Mouse (Mus musculus) left cerebral cortex, adult 2 months (tissue): Measurements from ENCODE around the gene Mtmr3. TPM values are rescaled to one million over a fixed set of nuclear protein-coding genes. Genes with fewer than 3 reads are reported as not detected.

Source experiments
- DNase-seq, 2 experiments: peaks; one replicate each; pipeline ENCODE4 v3.0.0; 2021 to 2022; ENCODE audit warnings: low spot score in 2 of 2, mixed read lengths in 1 of 2; ENCODE audit errors: extremely low spot score in 1 of 2
- H3K27ac ChIP-seq: fragments of 200-600 bp; 2 replicates; pipeline ENCODE4 v1.8.1; 2022
- H3K4me3 ChIP-seq: fragments of 200-600 bp; 2 replicates; pipeline ENCODE4 v1.8.1; 2022
- CTCF ChIP-seq: fragments of 200-600 bp; IDR thresholded peaks from 2 replicates; pipeline ENCODE4 v1.8.1; 2022; ENCODE audit warnings: antibody characterized with exemption, mild to moderate bottlenecking, moderate library complexity
- intact Hi-C: fragments of 180-260 bp; cut with DNase I; formaldehyde crosslinking; loops from one replicate; pipeline ENCODE4 v1.15.1; 2025
- total RNA-seq, 2 experiments: library from RNA; stranded (reverse); gene quantifications; 2 replicates each; pipeline ENCODE4 v1.2.3; 2021

Gene Mtmr3
- total RNA-seq, 2 experiments from 2014 or later, result 67.3 to 72.7 TPM

GRCm38 (mm10) chr11:4500261-4500660 lies 94.4 kb downstream of the Mtmr3 start:
- no peak overlapping the region for H3K4me3 ChIP-seq
- no peak for DNase-seq
- H3K27ac ChIP-seq, result no peak overlapping the region
- intact Hi-C loops, result loop anchor here (5.0 kb wide), 1 partner anchor 152 kb away; no protein-coding TSS in a partner anchor
- TF ChIP-seq CTCF, result no peak

DNA sequence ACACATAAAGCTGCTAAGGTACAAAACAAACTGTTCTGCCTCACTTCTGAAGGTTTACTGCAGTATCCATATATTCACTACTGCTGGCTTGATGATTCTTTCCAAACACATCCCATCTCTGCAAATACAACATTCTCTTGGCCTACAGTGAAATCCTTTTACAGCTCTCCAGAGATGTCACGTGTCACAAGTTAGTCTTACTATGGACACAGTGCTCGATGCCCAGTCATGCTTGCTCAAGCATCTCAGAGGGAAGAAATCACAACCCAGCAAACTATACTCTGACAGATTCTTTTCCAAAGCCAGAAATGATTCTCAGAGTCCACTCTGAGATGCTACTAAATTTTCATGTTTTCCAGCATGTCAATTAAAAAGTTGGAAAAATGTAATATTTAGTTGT lies 95.2 kb downstream of the Mtmr3 start:
- TF ChIP-seq CTCF, result no peak
- intact Hi-C loops, result loop anchor here (5.0 kb wide), 1 partner anchor 203 kb away; the partner anchor contains the start of genes Uqcr10 and Zmat5

DNA sequence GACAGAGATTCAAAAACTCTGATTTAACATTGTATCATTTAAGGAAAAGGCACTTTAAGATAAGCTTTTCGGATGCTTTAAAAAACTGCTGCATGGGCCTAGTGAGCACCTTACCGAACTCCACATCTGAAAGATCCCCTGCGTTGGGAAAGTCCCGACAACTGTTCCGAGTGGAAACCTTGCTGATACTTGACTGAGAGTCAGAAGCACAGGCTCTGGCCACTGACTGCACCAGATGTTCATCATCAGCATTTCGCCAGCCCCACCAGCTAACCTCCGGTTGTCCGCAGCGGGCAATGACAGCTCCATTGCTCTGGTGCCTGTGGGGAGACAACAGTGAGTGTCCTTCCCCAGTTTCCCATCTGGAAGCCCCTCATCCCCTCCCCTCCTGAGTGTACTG lies 95.9 kb downstream of the Mtmr3 start:
- no peak for TF ChIP-seq CTCF
- Histone ChIP-seq H3K27ac (no peak overlapping the region), H3K4me3 (no peak overlapping the region)
- DNase-seq, result no peak
- intact Hi-C loops, result loop anchor here (5.0 kb wide), 1 partner anchor 204 kb away; the partner anchor contains the start of genes Uqcr10 and Zmat5

More for the DNA sequence above, 95.2 kb downstream of the Mtmr3 start:
- no peak for DNase-seq
- Histone ChIP-seq H3K27ac (no peak overlapping the region), H3K4me3 (no peak overlapping the region)

DNA sequence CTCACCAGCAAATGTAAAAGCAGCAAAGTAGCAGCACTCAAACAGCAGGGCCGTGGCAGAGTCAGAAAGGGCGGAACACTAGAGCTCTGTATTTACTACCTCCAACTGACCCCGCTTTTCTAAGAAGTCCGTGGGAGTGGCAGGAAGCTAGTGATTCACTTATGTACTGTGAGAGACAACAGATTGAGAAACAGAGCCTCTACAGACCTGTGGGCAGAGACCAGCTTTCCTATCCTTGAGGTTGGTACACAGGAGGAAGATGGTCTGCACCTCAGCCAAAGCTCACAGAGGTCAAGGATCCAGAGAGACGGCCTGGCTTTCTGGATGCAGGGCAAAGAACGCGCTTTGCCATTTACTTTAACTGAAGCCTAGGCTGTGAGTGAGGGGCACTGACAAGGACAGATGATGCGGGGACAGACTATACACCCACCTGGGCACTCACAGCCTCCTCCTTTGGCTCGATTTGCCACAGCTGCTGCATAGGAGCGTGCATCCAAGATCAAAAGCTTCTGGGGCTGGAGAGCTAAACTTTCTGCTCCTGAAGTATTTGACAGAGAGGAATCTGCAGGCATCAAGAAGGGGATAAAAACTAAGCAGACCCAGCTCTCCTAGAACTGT lies 97.1 kb downstream of the Mtmr3 start:
- Histone ChIP-seq H3K27ac (peak overlapping the region; percentile 51; the same call in 1 of the 2 replicates), H3K4me3 (no peak overlapping the region)
- DNase-seq, result peak in 1 of 2 experiments; percentile 50
- no peak for TF ChIP-seq CTCF
- intact Hi-C loops, result loop anchor here (5.0 kb wide), 1 partner anchor 205 kb away; the partner anchor contains the start of genes Uqcr10 and Zmat5

DNA sequence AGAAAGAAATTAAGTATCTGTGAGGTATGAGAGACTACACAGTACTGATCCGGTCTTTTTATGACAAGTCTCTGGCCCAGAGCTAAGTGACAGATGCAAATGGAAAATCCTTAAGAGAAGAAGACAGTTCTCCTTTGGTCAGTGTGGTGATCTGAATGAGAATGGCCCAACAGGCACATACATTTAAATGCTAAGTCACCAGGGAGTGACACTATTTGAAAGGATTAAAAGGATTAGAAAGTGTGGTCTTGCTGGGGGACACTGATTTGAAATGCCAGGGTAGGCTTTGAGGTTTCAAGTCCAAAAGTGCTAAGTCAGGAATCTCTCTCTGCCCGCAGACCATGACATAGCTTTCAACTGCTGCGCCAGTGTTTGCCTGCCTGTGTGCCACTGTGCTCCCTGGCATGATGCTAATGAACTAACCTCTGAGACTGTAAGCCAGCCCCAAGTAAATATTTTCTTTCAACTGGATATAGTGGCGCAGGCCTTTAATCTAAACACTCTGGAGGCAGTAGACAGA lies 99.6 kb downstream of the Mtmr3 start:
- no peak for DNase-seq
- H3K27ac ChIP-seq, result no peak overlapping the region
- no peak for TF ChIP-seq CTCF
- H3K4me3 ChIP-seq, result no peak overlapping the region
- intact Hi-C loops, result loop anchor here (5.0 kb wide), 1 partner anchor 207 kb away; the partner anchor contains the start of genes Uqcr10 and Zmat5

GRCm38 (mm10) chr11:4489207-4489606 lies 105.5 kb downstream of the Mtmr3 start:
- Histone ChIP-seq H3K4me3 (no peak overlapping the region), H3K27ac (no peak overlapping the region)
- intact Hi-C loops, result no loop called here
- DNase-seq, result no peak
- no peak for TF ChIP-seq CTCF

- no peak overlapping the region for H3K4me3 ChIP-seq
- intact Hi-C loops, result no loop called here
- DNase-seq, result no peak
- no peak for TF ChIP-seq CTCF
- H3K27ac ChIP-seq, result no peak overlapping the region
Observed at GRCm38 (mm10) chr11:4488798-4489197, 105.9 kb downstream of the Mtmr3 start.

DNA sequence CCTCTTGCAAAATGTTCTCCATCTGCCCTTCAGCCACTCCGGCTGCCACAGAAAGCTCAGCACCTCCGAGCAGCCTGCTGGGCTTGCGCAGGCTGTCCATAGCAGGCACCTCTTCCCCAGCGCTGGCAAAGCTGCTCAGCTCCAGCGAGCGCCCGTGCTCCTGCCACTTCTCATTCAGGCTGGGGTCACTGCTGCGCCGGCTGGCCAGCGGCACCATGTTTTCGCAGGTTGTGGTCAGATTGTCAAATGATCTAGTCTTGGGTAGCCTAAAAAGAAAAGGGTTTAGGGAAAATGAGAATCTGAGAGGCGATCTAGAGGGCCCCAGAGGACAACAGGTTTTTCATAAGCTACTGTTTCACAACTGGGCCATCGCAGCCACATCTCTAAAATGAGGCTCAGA lies 106.3 kb downstream of the Mtmr3 start:
- Histone ChIP-seq H3K27ac (no peak overlapping the region), H3K4me3 (no peak overlapping the region)
- DNase-seq, result no peak
- TF ChIP-seq CTCF, result no peak
- intact Hi-C loops, result no loop called here

DNA sequence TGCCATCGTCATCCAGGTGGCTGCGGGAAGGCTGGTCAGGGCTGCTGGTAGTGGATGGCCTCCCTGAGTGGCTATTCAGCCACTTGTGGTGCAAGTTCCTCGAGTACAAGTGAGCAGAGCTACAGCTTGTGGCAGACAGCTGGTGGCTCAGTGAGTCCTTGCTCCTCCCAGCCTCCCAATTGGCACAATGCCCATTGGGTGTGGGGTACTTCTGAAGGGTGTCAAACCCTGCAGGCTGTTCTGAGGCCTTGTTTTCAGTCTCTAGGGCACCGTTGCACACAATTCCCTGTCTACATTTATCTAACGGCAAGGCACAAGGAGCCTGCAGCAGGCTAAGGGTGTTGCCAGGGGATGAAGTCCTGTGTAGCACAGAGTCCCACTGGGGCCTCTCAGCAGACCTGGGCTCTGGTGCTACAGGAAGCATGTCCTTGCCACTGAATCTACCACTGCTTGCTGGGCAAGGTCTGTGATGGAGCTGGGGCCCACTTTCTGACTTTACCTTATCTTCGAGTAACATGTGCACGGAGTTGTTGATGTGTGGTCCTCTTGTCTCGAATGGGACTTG lies 107.2 kb downstream of the Mtmr3 start:
- intact Hi-C loops, result no loop called here
- DNase-seq, result no peak
- no peak for TF ChIP-seq CTCF
- H3K4me3 ChIP-seq, result no peak overlapping the region
- no peak overlapping the region for H3K27ac ChIP-seq

- TF ChIP-seq CTCF, result no peak
- intact Hi-C loops, result no loop called here
- Histone ChIP-seq H3K4me3 (no peak overlapping the region), H3K27ac (no peak overlapping the region)
- DNase-seq, result no peak
Observed at GRCm38 (mm10) chr11:4484541-4484940, 110.1 kb downstream of the Mtmr3 start.

- no peak for TF ChIP-seq CTCF
- DNase-seq, result no peak
- H3K27ac ChIP-seq, result no peak overlapping the region
- no peak overlapping the region for H3K4me3 ChIP-seq
- intact Hi-C loops, result no loop called here
Observed at GRCm38 (mm10) chr11:4482641-4483040, 112.0 kb downstream of the Mtmr3 start.

DNA sequence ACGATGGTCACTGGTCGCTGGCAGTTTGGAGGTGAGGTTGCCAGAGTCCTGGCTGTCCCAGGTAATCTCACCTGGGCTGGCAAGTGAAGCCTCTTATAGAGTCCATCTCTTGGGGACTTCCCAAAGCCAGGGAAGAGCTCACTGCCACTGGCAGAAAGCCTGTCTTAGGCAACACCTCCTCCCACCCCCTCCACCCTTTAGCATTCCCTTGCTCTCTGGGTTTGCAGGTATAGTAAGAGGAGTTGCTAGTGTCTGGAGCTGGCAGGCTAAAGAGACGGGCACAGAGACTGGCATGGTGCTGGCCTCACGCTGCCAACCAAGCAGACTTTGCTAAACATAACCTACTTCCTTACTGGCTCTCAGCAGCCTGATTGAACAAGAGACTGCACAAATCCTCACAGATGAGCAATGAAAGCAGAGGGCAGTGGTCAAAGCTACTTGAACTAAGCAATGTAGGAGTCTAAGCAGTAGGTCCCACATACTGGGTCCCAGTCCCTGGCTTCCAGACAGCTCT lies 118.4 kb downstream of the Mtmr3 start:
- TF ChIP-seq CTCF, result no peak
- no peak for DNase-seq
- Histone ChIP-seq H3K4me3 (no peak overlapping the region), H3K27ac (no peak overlapping the region)
- intact Hi-C loops, result no loop called here
